Mouse (Mus musculus) liver, adult 2 months (tissue): ENCODE measurements around the gene Kcnc4. TPM values are rescaled to one million over a fixed set of nuclear protein-coding genes. Genes with fewer than 3 reads are reported as not detected.

ENCODE experiments used
- DNase-seq: peaks from one replicate; pipeline ENCODE4 v3.0.0-alpha.2; 2011; ENCODE audit warnings: low read depth, low spot score; ENCODE audit errors: extremely low read depth
- H3K27ac ChIP-seq: fragments of 200-500 bp; replicated peaks from 2 replicates; pipeline ENCODE4 v1.5.1; 2012; ENCODE audit warnings: low read depth, mild to moderate bottlenecking, control low read depth, inconsistent platforms, low read length; ENCODE audit not compliant: insufficient read depth
- H3K27me3 ChIP-seq: fragments of 200-500 bp; 2 replicates; pipeline ENCODE4 v1.6.1; 2012; ENCODE audit warnings: mild to moderate bottlenecking, moderate library complexity, low read length, inconsistent platforms; ENCODE audit not compliant: control insufficient read depth, insufficient read depth
- H3K36me3 ChIP-seq: fragments of 200-500 bp; 2 replicates; pipeline ENCODE4 v1.6.1; 2012; ENCODE audit warnings: low read length, inconsistent platforms; ENCODE audit not compliant: control insufficient read depth, insufficient read depth
- H3K4me1 ChIP-seq: fragments of 200-500 bp; 2 replicates; pipeline ENCODE4 v1.6.1; 2011; ENCODE audit warnings: low read length; ENCODE audit not compliant: control insufficient read depth, insufficient read depth
- H3K4me3 ChIP-seq: fragments of 200-500 bp; 2 replicates; pipeline ENCODE4 v1.5.1; 2011; ENCODE audit warnings: low read depth, mild to moderate bottlenecking, control low read depth, low read length, moderate library complexity; ENCODE audit not compliant: insufficient read depth
- H3K79me2 ChIP-seq: fragments of 200-500 bp; 2 replicates; pipeline ENCODE4 v1.6.1; 2012; ENCODE audit warnings: inconsistent platforms, mild to moderate bottlenecking, low read length, moderate library complexity; ENCODE audit not compliant: control insufficient read depth, insufficient read depth
- H3K9ac ChIP-seq: fragments of 200-500 bp; 2 replicates; pipeline ENCODE4 v1.6.1; 2012; ENCODE audit warnings: low read depth, mild to moderate bottlenecking, control low read depth, inconsistent platforms, low read length
- CTCF ChIP-seq: fragments of 200-500 bp; IDR thresholded peaks from 2 replicates; pipeline ENCODE4 v1.5.1; 2011; ENCODE audit warnings: low read depth, low read length, control low read depth
- POLR2A ChIP-seq: fragments of 200-500 bp; IDR thresholded peaks from 2 replicates; pipeline ENCODE4 v1.6.1; 2011; ENCODE audit warnings: low read length, control low read depth; ENCODE audit not compliant: insufficient read depth; ENCODE audit errors: extremely low read depth
- WGBS: fragments of 180-500 bp; shearing (Covaris S2); methylation state at CpG from one replicate; pipeline ENCODE4 v1.1.7; 2018; 5-methylcytosine and 5-hydroxymethylcytosine counted together
- polyA plus RNA-seq: library from polyadenylated mRNA; depleted of rRNA; stranded (reverse); fragments of >200 nt; gene quantifications from 2 replicates; pipeline ENCODE4 v1.2.3, GENCODE M21; 2012; rRNA removed
- total RNA-seq: library from RNA; depleted of rRNA; stranded (reverse); fragments of >200 nt; gene quantifications from 2 replicates; pipeline ENCODE4 v1.2.3, GENCODE M21; 2014; rRNA removed

Gene Kcnc4
- total RNA-seq (0.07 TPM in 1 of 2 replicates, not detected in the other), polyA plus RNA-seq (0.05 and 0.06 TPM in 2 replicates)

DNA sequence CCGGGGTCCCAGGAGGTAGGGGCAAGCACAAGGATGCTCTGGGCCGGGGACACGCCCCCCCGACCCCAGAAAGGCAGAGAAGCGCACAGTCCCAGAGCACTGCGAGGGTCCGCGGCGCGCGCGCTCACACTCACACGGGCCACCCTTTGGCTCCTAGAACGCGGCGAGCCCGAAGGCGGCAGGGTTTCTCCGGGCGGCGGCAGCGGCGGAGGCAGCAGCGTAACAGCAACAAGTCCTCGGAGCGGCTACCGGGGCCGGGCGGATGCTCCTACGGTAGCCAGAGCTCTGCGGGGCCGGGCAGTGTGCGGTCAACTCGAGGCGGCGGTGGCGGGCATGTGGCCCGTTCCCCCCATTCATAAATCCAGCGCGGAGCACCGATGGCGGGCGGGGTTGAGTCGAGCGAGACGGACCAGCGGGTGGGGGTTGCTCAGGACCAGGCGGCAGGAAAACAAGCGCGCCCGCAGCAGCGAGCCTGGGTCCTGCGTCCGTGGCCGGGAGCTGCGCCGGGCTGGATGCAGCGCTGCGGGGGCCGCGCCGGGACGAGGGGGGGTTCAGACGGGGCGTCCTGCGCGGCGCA, at the start of gene Kcnc4:
Gene Kcnc4, minus strand, starts transcription at position 357 of the 577 bp plus-strand sequence.
- no peaks in the 10 kb centered on the region for H3K79me2 ChIP-seq
- no peak within 1 kb of the TSS for H3K9ac ChIP-seq
- H3K4me1 ChIP-seq: no peaks in the 10 kb centered on the region
- WGBS: under 1% methylated on average over 67 of the region's 68 CpGs
- H3K27me3 ChIP-seq: peaks cover 32% of the 10 kb centered on the region
- DNase-seq: no peak
- no peak for TF ChIP-seq POLR2A
- no peak for TF ChIP-seq CTCF
- no peak within 1 kb of the TSS for H3K4me3 ChIP-seq
- no peaks in the 10 kb centered on the region for H3K36me3 ChIP-seq
- no peak within 1 kb of the TSS for H3K27ac ChIP-seq

DNA sequence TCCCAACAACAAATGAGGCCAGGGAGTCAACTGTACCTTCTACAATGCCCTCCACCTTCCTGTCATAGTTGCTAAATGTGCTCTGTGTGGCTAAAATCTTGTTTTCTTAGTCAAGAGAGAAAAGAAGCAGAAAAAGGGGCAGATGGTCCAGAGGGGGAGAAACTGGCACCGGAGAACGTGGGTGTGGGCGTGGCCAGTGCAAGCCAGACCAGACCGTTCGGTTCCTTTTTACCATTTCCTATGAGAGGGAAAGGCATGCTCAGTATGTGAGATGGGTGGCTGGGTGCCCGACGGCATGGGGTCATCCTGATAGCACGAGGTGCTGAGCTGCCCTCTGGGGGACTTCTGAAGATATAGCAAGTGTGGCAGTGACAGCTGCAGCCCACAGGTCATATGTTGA, 49.3 kb upstream of the Kcnc4 start:
- Histone ChIP-seq H3K4me3 (no peak overlapping the region), H3K4me1 (no peaks in the 10 kb centered on the region), H3K79me2 (no peaks in the 10 kb centered on the region), H3K27me3 (no peaks in the 10 kb centered on the region), H3K9ac (no peak overlapping the region), H3K27ac (no peak overlapping the region), H3K36me3 (no peaks in the 10 kb centered on the region)
- WGBS: 73% methylated on average over 8 of the region's 8 CpGs
- TF ChIP-seq CTCF: no peak
- TF ChIP-seq POLR2A: no peak
- no peak for DNase-seq

DNA sequence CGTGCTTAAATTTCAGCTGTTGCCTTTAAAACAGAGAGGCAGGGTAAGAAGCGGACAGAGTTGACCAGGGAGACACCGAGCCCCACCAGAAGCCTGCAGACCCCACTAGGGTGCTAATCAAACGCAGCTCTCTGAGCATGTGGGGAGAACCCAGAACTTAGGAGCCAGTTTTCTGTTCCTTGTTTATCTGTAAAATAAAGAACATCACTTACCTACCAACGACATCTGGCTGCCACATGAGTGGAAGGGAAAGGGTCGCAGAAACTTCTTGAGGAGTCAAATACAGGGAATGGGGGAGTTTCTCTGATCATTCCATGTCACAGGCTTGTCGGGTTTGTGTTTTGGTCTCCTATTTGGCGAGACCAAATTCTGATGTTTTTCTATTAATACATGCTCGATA, 48.6 kb upstream of the Kcnc4 start:
- 82% methylated on average over 9 of the region's 9 CpGs for WGBS
- no peak for TF ChIP-seq POLR2A
- no peak for TF ChIP-seq CTCF
- no peak overlapping the region for H3K27ac ChIP-seq
- H3K4me3 ChIP-seq: no peak overlapping the region
- no peaks in the 10 kb centered on the region for H3K27me3 ChIP-seq
- no peaks in the 10 kb centered on the region for H3K4me1 ChIP-seq
- no peaks in the 10 kb centered on the region for H3K36me3 ChIP-seq
- H3K9ac ChIP-seq: no peak overlapping the region
- H3K79me2 ChIP-seq: no peaks in the 10 kb centered on the region
- DNase-seq: no peak

DNA sequence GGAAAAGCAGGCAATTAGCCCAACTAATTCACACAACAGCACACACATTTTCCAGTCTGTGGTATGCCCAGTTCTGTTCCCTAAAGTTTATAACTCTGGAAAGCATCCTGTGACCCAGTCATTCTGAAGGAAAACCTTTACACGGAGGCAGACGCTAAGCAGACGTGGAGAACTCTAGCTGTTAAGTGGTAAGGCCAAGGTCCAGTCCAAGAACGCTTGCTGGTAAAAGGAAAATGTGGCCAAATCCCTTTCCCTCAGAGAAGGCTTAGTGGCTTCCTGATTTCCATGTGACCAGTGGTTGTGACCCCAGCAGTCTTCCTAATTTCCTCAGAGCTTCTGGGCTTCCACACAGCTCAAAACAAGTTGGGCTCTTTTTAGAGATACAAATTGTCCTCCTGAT, 47.2 kb upstream of the Kcnc4 start:
- Histone ChIP-seq H3K4me3 (no peak overlapping the region), H3K79me2 (no peaks in the 10 kb centered on the region), H3K36me3 (no peaks in the 10 kb centered on the region), H3K4me1 (no peaks in the 10 kb centered on the region), H3K27ac (no peak overlapping the region), H3K27me3 (no peaks in the 10 kb centered on the region), H3K9ac (no peak overlapping the region)
- DNase-seq: no peak
- TF ChIP-seq CTCF (no peak), POLR2A (no peak)
- WGBS: 73% methylated on average over 4 of the region's 4 CpGs

DNA sequence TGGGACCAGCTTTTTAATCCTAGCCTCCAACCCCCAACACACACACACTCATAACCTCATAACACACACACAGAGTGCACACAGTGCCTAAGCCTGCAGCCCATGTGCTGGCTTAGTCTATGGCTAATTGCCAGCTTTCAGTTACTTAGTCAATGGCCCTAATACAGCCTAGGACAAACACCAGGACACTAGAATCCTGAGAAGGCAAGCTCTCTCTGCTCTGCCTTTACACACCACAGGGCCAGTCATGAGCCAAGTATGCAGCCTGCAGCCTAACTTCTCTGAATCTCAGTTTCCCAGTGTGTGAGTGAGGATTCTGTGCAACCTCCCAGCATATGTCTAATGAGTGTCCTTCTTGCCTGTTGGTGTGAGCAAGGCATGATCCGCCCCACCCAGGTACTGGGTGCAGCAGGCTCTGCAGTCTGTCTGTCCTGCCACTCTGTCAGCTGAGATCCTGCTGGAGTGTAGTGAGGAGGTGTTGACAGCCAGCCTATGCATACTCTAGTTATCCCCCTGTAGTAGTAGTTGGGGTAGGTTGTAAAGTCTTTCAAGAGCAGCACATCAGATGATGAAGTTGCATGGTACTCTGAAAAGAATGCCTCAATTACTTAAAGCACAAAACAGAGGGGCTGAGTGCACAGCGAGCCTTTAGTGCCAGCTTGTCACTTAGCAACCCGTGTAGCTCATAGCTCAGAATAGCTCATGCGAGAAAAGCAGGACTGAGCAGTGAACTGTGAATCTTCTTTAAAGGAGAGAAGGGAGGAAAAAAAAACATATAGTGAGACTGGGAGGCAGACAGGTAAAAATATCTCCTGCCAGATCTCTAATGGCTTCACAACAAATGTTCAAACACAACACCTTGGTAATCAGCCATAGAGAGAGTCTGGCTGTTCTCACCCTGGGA, 46.4 kb upstream of the Kcnc4 start:
- 76% methylated on average over 4 of the region's 4 CpGs for WGBS
- Histone ChIP-seq H3K27me3 (no peaks in the 10 kb centered on the region), H3K36me3 (no peaks in the 10 kb centered on the region), H3K79me2 (no peaks in the 10 kb centered on the region), H3K4me3 (no peak overlapping the region), H3K4me1 (no peaks in the 10 kb centered on the region), H3K27ac (no peak overlapping the region), H3K9ac (no peak overlapping the region)
- DNase-seq: no peak
- TF ChIP-seq POLR2A (no peak), CTCF (no peak)

DNA sequence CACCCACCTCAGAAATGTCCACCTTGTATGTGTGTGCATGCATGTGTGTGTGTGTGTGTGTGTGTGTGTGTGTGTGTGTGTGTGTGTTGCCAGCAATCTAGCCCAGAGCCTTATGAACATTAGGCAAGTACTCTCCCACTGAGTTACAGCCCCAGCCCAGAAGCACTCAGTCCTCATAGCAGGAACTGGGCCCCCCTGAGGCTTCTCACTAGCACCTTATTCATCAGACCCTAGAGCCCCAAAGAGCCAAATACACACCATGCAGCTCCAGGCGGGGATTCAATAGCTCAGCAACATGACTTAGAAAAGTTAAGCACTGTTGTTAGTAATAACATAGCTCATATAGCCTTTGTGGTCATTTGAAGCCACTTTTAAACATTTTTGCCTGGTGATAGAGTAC, 45.2 kb upstream of the Kcnc4 start:
- no peaks in the 10 kb centered on the region for H3K36me3 ChIP-seq
- DNase-seq: no peak
- H3K79me2 ChIP-seq: no peaks in the 10 kb centered on the region
- TF ChIP-seq CTCF (no peak), POLR2A (no peak)
- H3K27me3 ChIP-seq: no peaks in the 10 kb centered on the region
- no peaks in the 10 kb centered on the region for H3K4me1 ChIP-seq
- no peak overlapping the region for H3K27ac ChIP-seq
- H3K9ac ChIP-seq: no peak overlapping the region
- no peak overlapping the region for H3K4me3 ChIP-seq
- 46% methylated on average over 1 of the region's 1 CpGs for WGBS
